In the genomic region with DNA sequence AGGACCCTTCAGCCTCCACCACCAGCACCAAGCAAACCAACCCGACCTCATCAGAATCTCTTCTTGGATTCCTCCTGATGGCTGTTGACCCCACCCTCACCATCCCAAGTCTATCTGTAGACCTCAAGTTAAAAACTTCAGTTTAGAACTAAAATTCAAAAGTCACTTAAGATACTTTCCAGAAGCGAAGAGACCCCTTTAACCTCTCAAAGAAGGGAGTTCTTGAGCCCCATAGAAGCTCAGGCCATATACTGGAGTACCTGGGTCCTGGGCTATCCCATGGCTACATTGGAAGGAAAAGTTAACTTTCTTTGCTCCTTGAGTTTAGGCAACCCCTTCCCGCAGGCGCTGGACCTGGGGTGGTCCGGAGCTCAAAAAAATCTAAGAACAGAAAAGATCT, we compare ENCODE assay signal across 9 mouse cellular contexts. TPM values are rescaled to one million over a fixed set of nuclear protein-coding genes. Genes with fewer than 3 reads are reported as not detected.
DNase-seq lines count a peak whose midpoint lies in the region; ATAC-seq and TF ChIP-seq lines count a peak whose summit lies in the region.
"Had no signal": no experiment of that assay in that cellular context is flagged by ENCODE, and none has a peak within 500 bp of the region (broad histone marks: within the 10 kb centered on the region; RNA-seq: fewer than 3 reads in every experiment).

No protein-coding gene starts in this region.

- no peak for ATAC-seq in kidney, postnatal 0 days (replicated peaks; ENCODE audit: low FRiP score, low read depth)
- no peak for ATAC-seq in embryonic facial prominence, embryonic 11.5 days (replicated peaks; ENCODE audit: insufficient number of reproducible peaks, low FRiP score, low TSS enrichment, low read depth)
- no peak; the same call in 1 of the 2 replicates for ATAC-seq in hindbrain, embryonic 14.5 days (ENCODE audit: low FRiP score)
- ATAC-seq in midbrain, embryonic 15.5 days (replicated peaks): 0 out of 2 replicates have a peak, but pooled peaks have one; percentile 2

- TF ChIP-seq CTCF in kidney, postnatal 0 days (IDR thresholded peaks at IDR 0.05; ENCODE audit: low read depth): no peak

- no peaks in the 10 kb centered on the region for H3K36me3 ChIP-seq in kidney, postnatal 0 days (ENCODE audit: insufficient read depth, low read length)
- H3K36me3 ChIP-seq in embryonic facial prominence, embryonic 11.5 days (replicated peaks; ENCODE audit: control insufficient read depth, insufficient read depth, low read depth, low read length): no peaks in the 10 kb centered on the region
- H3K36me3 ChIP-seq in hindbrain, embryonic 14.5 days (replicated peaks; ENCODE audit: control insufficient read depth, insufficient read depth): no peaks in the 10 kb centered on the region
- H3K36me3 ChIP-seq in midbrain, embryonic 15.5 days (replicated peaks): no peaks in the 10 kb centered on the region

- peak overlapping the region; percentile 70; the same call in 1 of the 2 replicates for H3K9ac ChIP-seq in kidney, postnatal 0 days (ENCODE audit: low read depth, low read length)
- peak overlapping the region; percentile 87 for H3K9ac ChIP-seq in embryonic facial prominence, embryonic 11.5 days (replicated peaks; ENCODE audit: low read length)
- H3K9ac ChIP-seq in hindbrain, embryonic 14.5 days: peak overlapping the region; percentile 88
- H3K9ac ChIP-seq in midbrain, embryonic 15.5 days: peak overlapping the region; percentile 70

- H3K27me3 ChIP-seq in kidney, postnatal 0 days (ENCODE audit: insufficient read depth, low read length): no peaks in the 10 kb centered on the region; the same call in 1 of the 2 replicates
- no peaks in the 10 kb centered on the region for H3K27me3 ChIP-seq in embryonic facial prominence, embryonic 11.5 days (ENCODE audit: control insufficient read depth, insufficient read depth, low read length)
- H3K27me3 ChIP-seq in hindbrain, embryonic 14.5 days (ENCODE audit: control insufficient read depth, insufficient read depth, low read length): no peaks in the 10 kb centered on the region
- no peaks in the 10 kb centered on the region for H3K27me3 ChIP-seq in midbrain, embryonic 15.5 days (replicated peaks)
- H3K27me3 ChIP-seq: Patski had no signal

- no peak for DNase-seq in kidney, postnatal 0 days (ENCODE audit: low spot score)
- DNase-seq in kidney, adult 9 months: no peak
- no peak for DNase-seq in embryonic facial prominence, embryonic 11.5 days (ENCODE audit: low spot score)
- DNase-seq in hindbrain, embryonic 14.5 days (ENCODE audit: low spot score): no peak
- DNase-seq in ovary, adult 18-20 months (ENCODE audit: low spot score): no peak
- DNase-seq in kidney, postnatal 10 days: no peak
- DNase-seq in urinary bladder, adult 18-20 months (ENCODE audit: low spot score in 2 of 2): no peak

- peak overlapping the region; percentile 97 for H3K4me2 ChIP-seq in kidney, postnatal 0 days (ENCODE audit: low read length)
- peak overlapping the region; percentile 91 for H3K4me2 ChIP-seq in embryonic facial prominence, embryonic 11.5 days (ENCODE audit: low read depth, low read length)
- peak overlapping the region; percentile 92 for H3K4me2 ChIP-seq in hindbrain, embryonic 14.5 days (replicated peaks)
- peak overlapping the region; percentile 87 for H3K4me2 ChIP-seq in midbrain, embryonic 15.5 days

- peaks cover 6% of the 10 kb centered on the region; the same call in 1 of the 2 replicates for H3K4me1 ChIP-seq in kidney, postnatal 0 days (replicated peaks; ENCODE audit: insufficient read depth, low read length)
- no peaks in the 10 kb centered on the region for H3K4me1 ChIP-seq in embryonic facial prominence, embryonic 11.5 days (ENCODE audit: control insufficient read depth, insufficient read depth, low read length)
- peaks cover 23% of the 10 kb centered on the region for H3K4me1 ChIP-seq in hindbrain, embryonic 14.5 days (replicated peaks; ENCODE audit: control insufficient read depth, insufficient read depth, low read length)
- peaks cover 36% of the 10 kb centered on the region for H3K4me1 ChIP-seq in midbrain, embryonic 15.5 days

- H3K27ac ChIP-seq in kidney, postnatal 0 days: no peak overlapping the region
- H3K27ac ChIP-seq in embryonic facial prominence, embryonic 11.5 days (replicated peaks; ENCODE audit: low read depth, low read length): no peak overlapping the region
- H3K27ac ChIP-seq in hindbrain, embryonic 14.5 days: 0 out of 2 replicates have a peak overlapping the region, but pooled peaks have one; percentile 92
- peak overlapping the region; percentile 87 for H3K27ac ChIP-seq in midbrain, embryonic 15.5 days

- no peaks in the 10 kb centered on the region for H3K9me3 ChIP-seq in kidney, postnatal 0 days (replicated peaks; ENCODE audit: low read length)
- H3K9me3 ChIP-seq in embryonic facial prominence, embryonic 11.5 days (replicated peaks; ENCODE audit: control insufficient read depth, low read length): no peaks in the 10 kb centered on the region
- no peaks in the 10 kb centered on the region for H3K9me3 ChIP-seq in hindbrain, embryonic 14.5 days (ENCODE audit: control insufficient read depth, low read length)
- H3K9me3 ChIP-seq in midbrain, embryonic 15.5 days: no peaks in the 10 kb centered on the region

- WGBS in kidney, postnatal 0 days: 13% methylated on average over 5 of the region's 5 CpGs
- 9% methylated on average over 5 of the region's 5 CpGs for WGBS in embryonic facial prominence, embryonic 11.5 days
- 13% methylated on average over 5 of the region's 5 CpGs for WGBS in hindbrain, embryonic 14.5 days
- 11% methylated on average over 5 of the region's 5 CpGs for WGBS in midbrain, embryonic 15.5 days

- H3K4me3 ChIP-seq in kidney, postnatal 0 days (replicated peaks; ENCODE audit: low read depth, low read length): peak overlapping the region; percentile 78
- H3K4me3 ChIP-seq in embryonic facial prominence, embryonic 11.5 days (ENCODE audit: low read depth, low read length): peak overlapping the region; percentile 72
- H3K4me3 ChIP-seq in hindbrain, embryonic 14.5 days (replicated peaks; ENCODE audit: low read length): peak overlapping the region; percentile 71
- H3K4me3 ChIP-seq in midbrain, embryonic 15.5 days: peak overlapping the region; percentile 83

RNA-seq across cellular contexts. Expression of a gene that starts 1.1 kb away (rescaled TPM):
- polyA plus RNA-seq in kidney, postnatal 0 days (2015; fragmentation: Nextera tagmentation; extraction: Ambion mirVana): 1.5 and 1.9 TPM in 2 replicates
- polyA plus RNA-seq in embryonic facial prominence, embryonic 11.5 days (2014; fragmentation: Nextera tagmentation; extraction: Ambion mirVana): 12.0 and 12.8 TPM in 2 replicates
- polyA plus RNA-seq in hindbrain, embryonic 14.5 days (2014; fragmentation: Nextera tagmentation; extraction: Ambion mirVana): 33.6 and 42.0 TPM in 2 replicates
- 17.1 and 20.3 TPM in 2 replicates for polyA plus RNA-seq in midbrain, embryonic 15.5 days (2015; fragmentation: Nextera tagmentation; extraction: Ambion mirVana)

Comparison
In these comparisons a context has a peak if more than half of its experiments do, and no peak if none do; other contexts are left out.
1. H3K27ac ChIP-seq: peak in hindbrain, embryonic 14.5 days (single experiment) and midbrain, embryonic 15.5 days (single experiment); none in kidney, postnatal 0 days (single experiment) and embryonic facial prominence, embryonic 11.5 days (single experiment).
2. Peak in every context shown above with its lines, with median percentiles within 50 percentile points of each other: H3K4me2 ChIP-seq, H3K4me3 ChIP-seq and H3K9ac ChIP-seq.